Mouse (Mus musculus) megakaryocyte progenitor cell, adult 5-6 weeks (primary cell): ENCODE measurements around the gene Sez6l. TPM values are rescaled to one million over a fixed set of nuclear protein-coding genes. Genes with fewer than 3 reads are reported as not detected.
A peak's percentile ranks its signal among the peaks of the same experiment; 100 is the strongest.

Experiments
- ATAC-seq: replicated peaks from 2 replicates; pipeline ENCODE4 v1.8.0; 2016; ENCODE audit warnings: mild to moderate bottlenecking, moderate TSS enrichment, inconsistent platforms; ENCODE audit not compliant: poor library complexity
- total RNA-seq, 2 experiments: library from RNA; stranded (forward) in 1 of 2; stranded (reverse) in 1 of 2; fragments of 157-497, 149-512 nt in 1 of 2; fragments of 200-1000 nt in 1 of 2; gene quantifications; 2 replicates each; pipeline versions ENCODE4 v1.2.3 to v1.2.4; 2015 to 2017

The Sez6l gene
- total RNA-seq, 2 experiments from 2014 or later = not detected

GRCm38 (mm10) chr5:112393741-112394414, 183.1 kb downstream of the Sez6l start:
- ATAC-seq = no peak

DNA sequence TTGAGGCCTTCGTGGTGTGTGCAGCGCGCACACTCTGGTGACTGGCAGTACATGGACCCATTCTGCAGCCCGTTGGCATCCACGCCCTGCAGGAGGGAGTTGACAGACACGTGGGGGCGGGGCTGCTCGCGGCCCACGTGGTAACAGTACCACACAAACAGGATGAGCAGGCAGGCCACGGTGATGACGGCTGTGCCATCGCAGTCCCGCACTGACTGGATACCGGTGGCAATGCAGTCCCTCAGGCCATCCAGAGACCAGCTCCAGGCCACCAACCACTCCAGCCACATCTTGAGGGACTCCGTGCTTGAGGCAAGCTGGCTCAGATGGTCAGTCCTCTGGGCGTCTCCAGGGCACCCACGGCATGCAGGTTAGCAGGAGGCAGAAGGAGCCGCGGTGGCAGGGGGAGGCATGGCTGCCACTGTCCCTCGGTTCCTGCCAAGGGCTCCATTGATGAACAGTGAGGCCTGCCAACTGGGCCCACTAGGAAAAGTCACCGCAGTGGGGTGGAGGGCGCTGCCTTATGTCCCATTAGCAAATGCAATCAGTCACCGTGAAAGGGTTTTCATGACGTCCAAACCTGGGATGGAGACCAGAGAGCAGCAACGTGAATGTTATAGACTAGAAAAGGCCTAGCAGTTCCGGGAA, 185.2 kb downstream of the Sez6l start:
- ATAC-seq = no peak

GRCm38 (mm10) chr5:112391002-112391401, 186.0 kb downstream of the Sez6l start:
- no peak for ATAC-seq

DNA sequence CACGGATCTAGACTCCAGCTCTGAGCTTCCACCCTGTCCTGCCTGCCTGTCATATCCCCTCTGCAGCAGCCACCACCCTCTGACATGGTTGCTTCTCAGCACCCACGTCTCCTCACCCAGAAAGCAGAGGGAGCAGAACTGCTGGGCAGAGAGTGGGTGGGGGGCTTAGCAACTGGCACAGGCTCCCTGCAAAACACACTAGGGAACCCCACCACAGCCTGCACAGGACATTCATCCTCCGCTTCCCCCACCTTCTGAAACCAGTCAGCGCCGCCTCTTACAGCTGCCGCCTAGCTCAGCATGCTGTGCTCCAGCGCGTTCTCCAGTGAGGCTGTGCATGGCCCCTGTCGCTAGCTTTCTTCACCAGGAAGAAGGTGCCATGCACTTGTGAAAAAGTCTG, 187.6 kb downstream of the Sez6l start:
- ATAC-seq = no peak

DNA sequence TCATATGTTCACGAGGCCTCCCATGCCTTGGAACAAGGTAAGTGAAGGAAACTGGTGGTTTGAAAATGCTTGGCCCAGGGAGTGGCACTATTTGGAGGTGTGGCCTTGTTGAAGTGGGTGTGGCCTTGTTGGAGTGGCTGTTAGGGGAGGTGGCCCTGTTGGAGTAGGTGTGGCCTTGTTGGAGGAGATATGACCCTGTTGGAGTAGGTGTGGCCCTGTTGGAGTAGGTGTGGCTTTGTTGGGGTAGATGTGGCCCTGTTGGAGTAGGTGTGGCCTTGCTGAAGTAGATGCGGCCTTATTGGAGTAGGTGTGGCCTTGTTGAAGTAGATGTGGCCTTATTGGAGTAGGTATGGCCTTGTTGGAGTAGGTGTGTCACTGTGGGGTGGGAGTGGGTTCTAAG, 191.0 kb downstream of the Sez6l start:
- peak; percentile 63 for ATAC-seq

DNA sequence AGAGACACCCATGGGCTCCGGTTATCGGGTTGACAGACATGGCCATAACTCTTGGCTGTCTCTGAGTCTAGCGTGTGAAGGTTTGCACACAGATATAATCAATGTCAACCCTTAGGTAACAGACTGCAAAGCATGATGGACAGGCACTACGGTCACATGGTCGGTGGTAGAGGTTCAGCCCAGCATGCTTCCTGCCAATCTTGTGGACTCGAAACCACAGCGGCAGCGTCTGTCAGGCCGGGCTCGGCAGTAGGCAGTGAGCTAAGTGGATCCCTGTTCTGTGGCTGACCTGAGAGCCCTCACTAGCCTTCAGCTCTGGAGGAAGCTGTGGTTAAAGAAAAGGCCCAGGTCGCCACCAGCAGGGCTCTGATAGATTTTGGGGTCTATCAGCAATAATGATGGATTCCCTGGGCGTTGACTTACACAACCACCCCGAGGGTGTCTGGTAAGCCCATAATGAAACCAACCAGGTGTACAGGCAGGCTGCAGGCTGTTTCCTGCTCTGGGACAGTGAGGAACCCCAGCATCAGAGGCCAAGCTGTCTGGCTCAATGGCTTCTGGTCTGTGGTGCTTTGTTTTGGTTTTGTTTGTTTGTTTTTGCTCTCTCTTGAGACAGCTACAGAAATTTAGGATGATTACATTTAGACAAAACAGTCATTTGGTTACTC, 192.0 kb downstream of the Sez6l start:
- ATAC-seq = peak; percentile 70

DNA sequence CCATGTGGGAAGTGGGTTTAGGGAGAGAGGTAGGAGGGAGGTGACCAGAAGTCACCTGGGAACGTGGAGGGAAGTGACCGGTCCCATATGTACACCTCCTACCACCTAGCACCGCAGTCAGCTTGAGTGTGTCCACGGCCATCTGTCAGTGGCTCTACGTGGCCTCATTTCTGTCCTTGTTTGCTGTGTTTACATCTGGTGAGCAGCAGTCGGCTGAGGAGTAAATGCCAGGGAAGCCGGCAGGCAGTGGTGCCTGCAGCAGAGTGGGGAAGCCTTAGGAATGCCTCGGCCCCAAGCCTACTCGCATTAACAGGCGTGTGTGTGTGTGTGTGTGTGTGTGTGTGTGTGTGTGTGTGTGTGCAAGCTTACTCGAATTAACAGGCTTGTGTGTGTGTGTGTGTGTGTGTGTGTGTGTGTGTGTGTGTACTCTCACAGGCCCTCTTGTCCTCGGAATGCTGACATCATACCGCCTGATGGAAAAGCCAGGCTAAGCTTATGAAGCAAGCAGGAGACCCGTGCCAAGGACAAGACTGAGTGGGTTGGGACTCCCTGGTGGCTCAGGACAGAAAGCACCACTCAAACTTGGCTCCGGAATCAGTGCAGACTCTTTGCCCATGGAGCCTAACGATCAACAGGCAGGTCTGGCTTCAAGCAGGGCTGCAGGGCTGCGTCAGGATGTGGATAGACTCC, 194.2 kb downstream of the Sez6l start:
- no peak for ATAC-seq

GRCm38 (mm10) chr5:112382042-112382441, 194.9 kb downstream of the Sez6l start:
- ATAC-seq = no peak

DNA sequence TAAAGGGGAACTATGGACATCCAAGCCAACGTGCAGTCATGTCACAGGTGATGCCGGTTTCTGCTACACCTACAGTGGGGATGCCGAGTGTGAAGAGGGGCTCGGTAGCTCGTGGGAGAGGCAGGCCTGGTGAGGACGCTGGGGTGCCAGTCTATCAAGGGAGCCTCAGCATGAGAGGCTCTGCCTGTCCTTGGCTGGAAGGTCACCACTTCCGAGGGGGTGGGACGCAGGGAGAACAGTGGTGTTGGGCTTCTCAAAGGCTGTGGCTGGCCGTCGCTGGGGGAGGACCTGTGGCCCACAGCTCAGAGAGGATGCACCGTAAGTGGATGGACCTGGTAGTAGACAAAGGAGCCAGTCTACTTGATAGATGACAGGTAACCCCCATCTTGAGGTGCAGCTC, 195.8 kb downstream of the Sez6l start:
- no peak for ATAC-seq

- ATAC-seq = no peak
Measured at GRCm38 (mm10) chr5:112378716-112379115, 198.3 kb downstream of the Sez6l start.

DNA sequence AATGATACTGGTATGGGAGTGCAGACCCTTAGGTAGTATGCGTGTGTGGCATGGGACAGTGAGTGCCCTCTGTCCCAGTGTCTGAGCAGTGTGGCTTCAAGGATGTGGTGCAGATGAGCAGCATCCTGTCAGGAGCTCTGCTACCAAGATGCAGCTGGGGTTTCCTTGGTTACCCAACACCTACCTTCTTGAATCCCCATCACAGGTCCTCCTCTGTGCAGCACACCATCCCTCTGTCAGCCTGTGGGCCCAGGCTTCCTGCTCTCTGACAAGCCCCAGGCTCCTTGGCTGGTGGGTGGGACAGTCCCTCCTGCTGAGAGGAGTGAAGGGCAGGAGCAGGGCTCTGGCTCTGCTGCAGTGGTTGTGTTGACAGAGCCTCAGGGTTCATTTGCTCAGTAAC, 199.6 kb downstream of the Sez6l start:
- ATAC-seq = no peak

DNA sequence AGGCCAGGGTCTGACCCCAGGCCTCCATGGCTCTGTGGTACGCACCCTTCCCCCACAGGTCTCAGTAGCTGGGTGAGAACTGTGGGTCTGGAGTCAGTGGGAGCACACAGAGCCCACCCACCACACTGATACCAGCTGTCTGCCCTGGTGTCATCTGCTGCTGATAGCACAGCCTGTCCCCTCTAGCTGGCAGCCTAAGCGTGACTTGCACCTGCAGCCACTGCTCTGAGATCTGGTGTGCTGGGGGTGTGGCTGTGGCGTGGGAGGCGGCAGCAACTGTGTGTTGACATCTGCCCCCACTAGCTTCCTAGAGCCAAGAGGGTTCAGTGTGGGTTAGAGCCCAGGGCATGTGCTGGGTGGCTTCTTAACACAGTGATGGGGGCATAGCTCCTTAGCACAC, 200.9 kb downstream of the Sez6l start:
- peak; percentile 58 for ATAC-seq

DNA sequence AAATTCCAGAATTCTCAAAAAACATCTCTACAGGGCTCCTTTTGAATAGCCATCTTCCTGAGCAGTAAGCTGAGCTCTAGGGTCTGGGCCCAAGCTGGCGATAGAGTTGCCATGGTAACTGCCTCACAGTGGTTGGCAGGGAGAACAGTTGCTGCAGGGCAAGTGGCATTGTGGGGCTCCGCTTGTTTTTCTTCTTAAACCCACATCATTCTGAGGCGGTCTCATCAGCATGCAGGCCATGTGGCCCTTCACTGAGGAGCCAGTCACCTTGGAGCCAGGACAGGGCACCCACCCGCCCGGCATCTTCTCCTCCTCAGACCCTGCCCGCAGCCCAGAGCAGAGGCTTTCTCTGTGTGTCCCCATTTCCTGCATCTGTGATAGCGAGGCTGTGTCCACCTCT, 205.1 kb downstream of the Sez6l start:
- ATAC-seq = no peak

DNA sequence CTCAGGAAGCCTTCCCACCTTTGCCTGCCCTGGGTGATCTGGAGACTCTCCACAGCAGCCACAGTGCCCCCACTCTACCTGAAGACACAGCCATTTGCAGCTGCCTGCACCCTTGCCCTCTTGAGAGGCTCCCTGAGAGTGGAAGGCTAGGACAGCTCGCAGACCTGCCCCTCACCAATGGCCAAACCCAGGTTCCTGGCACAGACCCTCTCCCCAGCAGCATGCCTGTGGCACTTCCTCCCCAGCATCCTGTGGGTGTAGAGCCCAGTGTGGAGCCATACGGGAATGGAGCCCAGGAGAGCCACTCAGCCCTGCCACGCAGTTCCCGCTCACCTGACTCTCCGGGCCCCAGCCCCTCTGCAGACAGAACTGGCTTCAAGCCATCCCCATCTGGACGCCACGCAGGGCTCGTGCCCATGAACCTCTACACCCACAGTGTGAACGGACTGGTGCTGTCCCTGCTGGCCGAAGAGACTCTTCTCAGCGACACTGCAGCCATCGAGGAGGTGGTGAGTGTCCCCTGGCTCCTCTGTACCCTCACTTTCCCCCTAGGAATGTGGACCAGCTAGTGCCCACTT, 206.7 kb downstream of the Sez6l start:
- no peak for ATAC-seq

DNA sequence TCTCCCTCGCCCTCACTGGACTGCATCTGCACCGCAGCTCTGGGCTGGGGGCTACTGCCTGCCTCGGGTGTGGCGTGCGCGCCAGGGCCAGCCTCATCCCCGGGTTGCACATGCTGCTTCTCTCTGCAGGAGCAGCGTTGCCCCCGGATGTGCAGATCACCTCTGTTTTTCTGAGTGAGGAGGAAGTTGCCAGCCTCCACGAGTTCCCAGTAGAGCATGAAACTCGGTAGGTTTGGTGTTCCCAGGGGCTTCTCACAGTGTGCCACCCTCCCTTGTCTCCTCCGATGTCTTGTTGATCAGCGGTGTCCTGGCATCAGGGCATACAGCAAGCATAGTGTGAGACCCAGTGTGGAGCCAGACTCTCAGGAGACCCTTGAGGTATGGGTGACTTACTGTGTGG, 207.7 kb downstream of the Sez6l start:
- ATAC-seq = no peak

Other genes starting within 250 kb of the Sez6l start
- 33.7 and 40.2 TPM in 2 replicates for gene Srrd, start 234.1 kb downstream of the Sez6l start, total RNA-seq (2015)
- gene Srrd, start 234.1 kb downstream of the Sez6l start, total RNA-seq (2017) = 15.1 and 18.5 TPM in 2 replicates
- 15.1 and 15.9 TPM in 2 replicates for gene Hps4, start 234.1 kb downstream of the Sez6l start, total RNA-seq (2015)
- gene Hps4, start 234.1 kb downstream of the Sez6l start, total RNA-seq (2017) = 12.8 and 17.6 TPM in 2 replicates
- not detected in 2 replicates for gene Gm6583, start 221.2 kb downstream of the Sez6l start, total RNA-seq (2015)
- not detected in 2 replicates for gene Gm6583, start 221.2 kb downstream of the Sez6l start, total RNA-seq (2017)
- not detected in 2 replicates for gene Asphd2, start 182.3 kb downstream of the Sez6l start, total RNA-seq (2015)
- not detected in 2 replicates for gene Asphd2, start 182.3 kb downstream of the Sez6l start, total RNA-seq (2017)
- not detected in 2 replicates for gene Gm6588, start 127.8 kb downstream of the Sez6l start, total RNA-seq (2015)
- gene Gm6588, start 127.8 kb downstream of the Sez6l start, total RNA-seq (2017) = not detected in 2 replicates